Mouse (Mus musculus): ENCODE data around the gene Rnf157.

The Rnf157 gene

GRCm38 (mm10) chr11:116306126-116306982 is 106.5 kb downstream of the Rnf157 start:
- peak; percentile 97 for DNase-seq (ENCODE audit: low read depth, low spot score)

DNA sequence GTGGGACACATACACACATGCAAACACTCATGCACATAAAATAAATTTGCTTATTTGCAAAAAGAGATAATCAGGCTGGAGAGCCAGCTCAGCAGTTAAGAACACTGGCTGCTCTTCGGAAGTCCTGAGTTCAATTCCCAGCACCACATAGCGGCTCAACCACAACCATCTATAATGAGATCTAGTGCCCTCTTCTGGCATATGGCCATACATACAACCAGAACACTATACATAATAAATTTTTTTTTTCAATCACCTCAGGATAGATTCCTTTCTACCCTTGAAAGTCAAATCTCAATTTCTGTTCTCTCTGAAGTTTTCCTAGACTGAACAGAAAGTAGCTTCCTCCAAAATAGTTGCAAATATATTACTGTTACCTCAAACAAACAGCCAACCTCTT is 107.4 kb downstream of the Rnf157 start:
- DNase-seq (ENCODE audit: low read depth, low spot score), result peak; percentile 15

DNA sequence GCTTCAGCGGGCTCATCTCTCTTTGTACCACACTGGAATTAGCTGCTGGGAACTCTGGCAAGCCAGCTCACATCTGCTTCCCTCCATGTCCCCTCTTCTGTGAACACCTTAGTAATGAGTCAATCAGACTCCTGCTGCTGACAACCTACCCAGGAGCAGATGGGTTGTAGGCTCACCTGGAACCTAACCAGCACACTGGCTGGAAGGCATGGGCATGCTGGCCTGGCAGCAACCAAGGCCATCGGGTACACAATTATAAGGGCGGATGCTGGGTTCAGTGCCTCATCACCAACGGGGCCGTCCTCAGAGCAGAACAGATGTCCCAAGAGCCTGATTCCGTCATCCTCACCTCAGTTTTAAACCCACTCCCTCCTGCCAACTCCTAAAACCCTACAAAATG is 114.2 kb downstream of the Rnf157 start:
- no peak for DNase-seq (ENCODE audit: low read depth, low spot score)

DNA sequence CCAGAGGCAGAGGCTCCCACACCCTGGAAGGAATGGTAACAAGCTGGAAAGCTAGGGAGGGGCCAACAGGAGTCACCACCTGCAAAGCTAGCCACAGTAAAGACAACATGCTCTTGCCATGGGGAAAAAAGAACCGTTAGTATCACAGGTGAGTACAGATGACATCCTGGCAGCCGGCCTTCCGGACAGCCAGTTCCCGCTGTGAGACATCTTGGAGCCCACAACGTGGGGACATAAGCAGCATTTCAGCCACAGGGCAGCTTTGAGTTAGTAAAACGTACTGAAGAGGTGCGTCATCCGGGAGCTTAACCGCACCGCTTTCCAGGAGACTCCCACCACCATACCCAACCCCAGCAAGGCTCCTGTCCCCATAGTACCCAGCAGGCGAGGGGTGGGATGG is 114.6 kb downstream of the Rnf157 start:
- no peak for DNase-seq (ENCODE audit: low read depth, low spot score)

- no peak for DNase-seq (ENCODE audit: low read depth, low spot score)
Measured at GRCm38 (mm10) chr11:116297017-116297416, 115.8 kb downstream of the Rnf157 start.

- DNase-seq (ENCODE audit: low read depth, low spot score), result no peak
Measured at GRCm38 (mm10) chr11:116296191-116296734, 116.6 kb downstream of the Rnf157 start.

- peak; percentile 85 for DNase-seq (ENCODE audit: low read depth, low spot score)
Measured at GRCm38 (mm10) chr11:116294319-116294718, 118.5 kb downstream of the Rnf157 start.

DNA sequence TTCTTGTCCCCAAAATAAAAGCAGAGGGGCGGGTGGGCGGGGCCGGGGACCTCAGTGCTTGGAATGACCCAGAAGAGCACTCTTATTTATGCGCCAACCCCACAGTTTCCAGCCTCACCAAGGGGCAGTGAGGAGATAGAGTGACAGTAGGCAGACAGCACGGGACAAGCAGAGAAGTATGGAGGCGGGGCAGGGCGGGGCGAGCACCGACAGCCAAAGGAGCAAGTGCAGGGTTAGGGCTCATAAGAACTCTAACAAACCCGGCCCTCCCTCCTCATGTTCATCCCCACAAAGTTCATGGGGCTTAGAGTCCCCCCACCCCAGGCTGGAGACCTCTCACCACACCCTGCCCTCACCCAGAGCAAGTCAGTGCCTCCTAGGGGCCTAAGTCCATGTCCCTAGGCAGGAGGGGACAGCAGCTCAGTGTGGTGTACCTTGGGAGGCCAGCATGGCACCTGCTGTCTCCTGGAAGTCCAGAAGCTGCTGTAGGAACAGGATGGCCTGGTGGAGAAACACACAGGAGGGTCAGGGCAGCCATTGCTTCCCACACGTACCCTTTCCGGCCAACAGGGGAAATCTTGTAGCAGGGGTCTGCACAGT is 119.2 kb downstream of the Rnf157 start:
- DNase-seq (ENCODE audit: low read depth, low spot score), result no peak

GRCm38 (mm10) chr11:116292401-116292800 is 120.4 kb downstream of the Rnf157 start:
- no peak for DNase-seq (ENCODE audit: low read depth, low spot score)

GRCm38 (mm10) chr11:116290556-116290955 is 122.3 kb downstream of the Rnf157 start:
- DNase-seq (ENCODE audit: low read depth, low spot score), result no peak

GRCm38 (mm10) chr11:116287351-116287750 is 125.5 kb downstream of the Rnf157 start:
- no peak for DNase-seq (ENCODE audit: low read depth, low spot score)

Data from ZHBTc4 (cell line).